Mouse (Mus musculus): ENCODE measurements at regions not wholly inside any gene's neighbourhood (a gene's known extent, or its start where the extent isn't known, plus 50 kb on each side); places are given as distances from the start of the nearest gene placed in this dataset.
A peak's percentile ranks its signal among the peaks of the same experiment; 100 is the strongest.

- no peak for DNase-seq (ENCODE audit: low spot score in 2 of 2)
Observed at GRCm38 (mm10) chr13:73158016-73158415, 102.3 kb upstream of the Irx4 start.

DNA sequence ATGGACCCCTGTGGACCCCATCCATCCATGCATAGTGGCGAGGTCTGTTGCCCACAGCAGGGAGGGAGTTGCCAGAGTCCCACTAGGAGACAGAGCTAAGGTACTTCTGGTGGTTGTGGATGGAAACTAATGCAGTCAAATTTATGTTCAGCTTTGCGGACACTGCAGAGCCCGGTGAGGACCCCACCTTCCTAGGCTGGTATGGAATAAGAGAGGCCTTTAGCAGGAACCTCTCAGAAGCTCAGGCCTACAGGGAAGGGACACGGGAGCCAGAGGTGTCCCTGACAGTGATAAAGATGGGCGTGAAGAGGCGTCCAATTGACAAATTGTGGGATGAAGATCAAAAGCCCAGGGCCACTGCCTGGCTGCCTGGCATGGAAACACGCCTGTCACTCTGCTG, 100.8 kb upstream of the Irx4 start:
- no peak for DNase-seq (ENCODE audit: low spot score in 2 of 2)

DNA sequence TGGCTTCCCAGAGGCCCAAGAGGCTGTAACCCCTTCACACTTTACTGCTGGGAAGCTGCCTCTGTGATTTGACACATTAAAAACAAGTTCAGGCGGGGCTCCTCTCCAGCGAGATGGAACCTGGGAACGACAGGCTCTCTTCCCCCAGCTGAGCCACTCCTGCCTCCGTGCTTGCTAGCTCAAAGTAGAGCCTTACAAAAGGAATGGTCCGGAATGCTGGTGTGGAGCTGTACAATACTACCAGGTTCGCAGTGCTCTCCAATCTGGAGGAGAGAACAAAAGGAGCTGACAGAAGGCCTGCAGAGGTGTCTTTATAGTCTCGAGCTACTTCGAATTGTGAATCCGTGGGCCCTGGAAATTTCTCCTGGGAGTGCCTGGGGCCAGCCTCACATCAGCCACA, 100.4 kb upstream of the Irx4 start:
- DNase-seq (ENCODE audit: low spot score in 2 of 2), result no peak

DNA sequence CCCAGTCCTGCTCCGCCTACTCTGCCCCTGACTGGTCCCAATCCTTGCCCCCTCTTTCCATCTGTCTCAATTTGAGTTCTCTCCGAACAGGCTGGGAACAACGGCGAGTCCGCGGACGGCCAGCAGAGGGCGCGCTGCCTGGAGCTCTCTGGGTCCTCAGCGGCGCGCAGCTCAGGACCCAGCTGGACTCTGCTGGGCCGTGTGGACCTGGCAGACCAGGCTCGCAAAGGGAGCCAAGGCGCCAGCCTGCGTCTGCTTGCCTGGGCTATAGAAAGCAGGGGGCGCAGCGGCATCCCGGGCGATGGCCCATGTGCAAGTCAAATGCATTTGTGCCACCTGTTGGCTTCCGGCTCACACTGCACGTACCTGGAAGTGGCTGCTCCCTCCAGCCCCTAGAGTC, 100.0 kb upstream of the Irx4 start:
- DNase-seq (ENCODE audit: low spot score in 2 of 2), result peak; percentile 65 to 74

DNA sequence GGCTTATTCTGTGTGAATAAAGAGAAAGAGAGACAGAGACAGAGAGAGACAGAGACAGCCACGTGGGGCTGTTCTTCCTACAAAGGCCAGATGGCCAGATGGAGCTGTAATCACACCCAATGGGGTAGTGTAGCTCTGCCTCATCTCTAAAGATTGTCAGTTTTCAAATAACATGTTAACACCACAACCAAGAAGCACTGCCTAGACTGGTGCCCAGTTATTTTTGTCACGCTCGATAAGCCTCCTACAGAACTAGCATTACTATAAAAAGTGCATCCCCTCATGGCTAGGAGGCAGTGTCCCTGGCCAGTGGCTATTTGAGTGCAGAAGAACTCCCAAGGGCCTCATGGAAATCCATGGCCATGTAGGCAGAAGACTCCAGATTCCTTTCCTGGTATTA, 90.0 kb upstream of the Irx4 start:
- DNase-seq (ENCODE audit: low spot score in 2 of 2), result no peak

DNA sequence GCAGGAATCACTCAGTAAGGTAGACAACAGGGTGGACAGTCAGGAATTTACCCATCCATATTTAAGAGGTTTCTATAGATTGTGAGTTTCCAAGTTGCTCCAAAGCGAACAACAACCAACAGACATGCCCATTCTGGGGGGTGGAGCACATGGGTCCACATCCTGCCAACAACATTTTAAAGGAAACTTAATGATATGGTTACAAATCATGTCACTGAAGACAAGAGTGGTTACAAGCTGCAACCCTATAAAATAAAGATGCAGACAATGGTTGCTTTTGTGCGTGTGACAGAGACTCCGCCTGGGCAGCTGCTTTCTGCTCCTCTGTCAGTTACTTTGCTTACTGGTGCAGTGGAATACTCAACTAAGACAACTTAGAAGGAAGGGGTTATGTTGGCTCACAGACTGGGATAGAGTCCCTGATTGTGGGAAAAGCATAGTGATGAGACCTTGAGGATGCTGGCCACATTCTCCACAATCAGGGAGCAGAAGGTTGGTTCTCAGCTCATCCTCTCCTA, 52.3 kb upstream of the Irx4 start:
- no peak for DNase-seq (ENCODE audit: low spot score in 2 of 2)
